Mouse (Mus musculus) frontal cortex, postnatal 25 days (tissue): ENCODE results near the gene Ilf3.
"Not testable (repeated sequence)": the region's sequence is repeated elsewhere in the genome, so short reads cannot be mapped to it uniquely, and the experiment has no call there.

ENCODE experiments used
- DNase-seq, 2 experiments: peaks; one replicate each; pipeline ENCODE4 v3.0.0; 2022; ENCODE audit warnings: low spot score in 2 of 2

Ilf3 gene

DNA sequence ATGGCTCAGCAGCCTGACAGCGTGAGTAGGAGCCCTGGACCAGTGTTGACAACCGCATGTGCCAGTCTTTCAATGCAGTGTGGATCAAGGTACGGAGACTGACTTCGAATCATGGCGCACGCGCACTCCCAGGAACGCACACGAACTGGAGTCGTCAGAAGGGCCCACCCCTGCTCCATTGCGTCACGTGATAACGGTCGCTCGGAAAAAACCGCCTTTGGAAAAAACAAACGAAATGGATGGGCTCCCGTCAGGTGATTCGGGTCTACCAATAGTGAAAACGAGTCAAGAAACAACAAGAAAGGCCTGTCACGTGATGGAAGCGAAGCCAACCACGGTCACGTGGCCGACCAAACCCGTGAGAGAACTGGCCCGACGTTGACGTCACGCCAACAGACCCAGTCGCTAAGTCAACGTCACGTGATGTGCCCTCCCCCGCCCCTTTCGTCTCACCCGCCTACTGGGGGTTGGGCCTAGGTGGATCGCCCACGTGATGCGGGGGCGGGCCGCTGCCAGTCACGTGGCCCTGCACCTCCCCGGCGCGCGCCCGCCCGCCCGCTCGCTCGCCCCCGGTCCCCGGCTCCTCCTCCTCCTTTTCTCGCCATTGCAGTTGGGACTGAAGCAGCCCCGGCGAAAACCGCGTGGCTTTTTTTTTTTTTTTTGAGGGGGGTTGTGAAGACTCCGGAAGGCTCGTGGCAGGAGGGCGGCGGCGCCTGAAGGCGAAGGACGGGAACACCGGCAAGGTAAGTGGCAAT is at the start of gene Ilf3:
Ilf3 (plus strand) TSS at position 515 of the 755 bp plus-strand sequence.
- DNase-seq = peak; percentile 99 to 100

DNA sequence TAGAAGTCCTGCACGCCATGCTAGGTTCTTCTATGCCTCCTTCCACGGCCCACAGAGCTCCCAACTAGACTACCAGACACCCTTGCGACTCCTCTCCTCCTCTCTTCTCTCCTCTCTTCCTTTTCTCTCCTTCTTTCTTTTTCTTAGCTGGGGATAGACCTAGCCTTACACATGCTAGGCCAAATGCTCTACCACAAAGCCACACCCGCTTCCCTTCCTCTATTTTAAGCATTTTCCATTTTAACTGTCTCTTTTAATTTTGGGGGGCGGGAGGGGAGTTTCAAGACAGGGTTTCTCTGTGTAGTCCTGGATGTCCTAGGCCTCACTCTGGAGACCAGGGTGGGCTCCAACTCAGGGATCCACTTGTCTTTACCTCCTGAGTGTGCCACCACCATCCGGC is 48.9 kb upstream of the Ilf3 start:
- no peak for DNase-seq

DNA sequence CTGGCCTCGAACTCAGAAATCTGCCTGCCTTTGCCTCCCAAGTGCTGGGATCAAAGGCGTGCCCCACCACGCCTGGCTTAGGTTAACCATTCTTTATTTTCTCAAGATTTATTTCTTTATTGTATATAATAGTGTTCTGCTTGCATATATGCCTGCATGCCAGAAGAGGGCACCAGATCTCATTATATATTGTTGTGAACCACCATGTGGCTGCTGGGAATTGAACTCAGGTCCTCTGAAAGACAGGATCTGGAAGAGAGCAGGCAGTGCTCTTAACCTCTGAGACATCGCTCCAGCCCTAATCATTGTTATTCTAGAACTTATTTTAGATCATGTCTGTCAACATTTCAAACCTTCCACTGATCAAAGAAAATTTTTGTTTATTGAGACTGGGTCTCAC is 48.2 kb upstream of the Ilf3 start:
- DNase-seq = no peak

DNA sequence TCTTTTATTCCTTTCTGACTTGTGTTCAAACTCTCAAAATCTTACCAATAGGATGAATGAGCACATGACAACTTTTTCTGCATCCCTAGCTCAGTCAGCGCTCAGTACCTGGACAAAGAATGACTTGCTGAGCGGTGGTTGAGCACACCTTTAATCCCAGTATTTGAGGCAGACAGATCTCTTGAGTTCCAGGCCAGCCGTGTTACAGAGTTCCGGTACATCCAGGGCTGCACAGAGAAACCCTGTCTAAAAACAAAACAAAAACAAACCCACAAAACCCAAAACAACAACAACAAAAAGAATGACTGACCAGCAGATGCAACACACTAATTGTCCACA is 47.4 kb upstream of the Ilf3 start:
- DNase-seq = no peak

DNA sequence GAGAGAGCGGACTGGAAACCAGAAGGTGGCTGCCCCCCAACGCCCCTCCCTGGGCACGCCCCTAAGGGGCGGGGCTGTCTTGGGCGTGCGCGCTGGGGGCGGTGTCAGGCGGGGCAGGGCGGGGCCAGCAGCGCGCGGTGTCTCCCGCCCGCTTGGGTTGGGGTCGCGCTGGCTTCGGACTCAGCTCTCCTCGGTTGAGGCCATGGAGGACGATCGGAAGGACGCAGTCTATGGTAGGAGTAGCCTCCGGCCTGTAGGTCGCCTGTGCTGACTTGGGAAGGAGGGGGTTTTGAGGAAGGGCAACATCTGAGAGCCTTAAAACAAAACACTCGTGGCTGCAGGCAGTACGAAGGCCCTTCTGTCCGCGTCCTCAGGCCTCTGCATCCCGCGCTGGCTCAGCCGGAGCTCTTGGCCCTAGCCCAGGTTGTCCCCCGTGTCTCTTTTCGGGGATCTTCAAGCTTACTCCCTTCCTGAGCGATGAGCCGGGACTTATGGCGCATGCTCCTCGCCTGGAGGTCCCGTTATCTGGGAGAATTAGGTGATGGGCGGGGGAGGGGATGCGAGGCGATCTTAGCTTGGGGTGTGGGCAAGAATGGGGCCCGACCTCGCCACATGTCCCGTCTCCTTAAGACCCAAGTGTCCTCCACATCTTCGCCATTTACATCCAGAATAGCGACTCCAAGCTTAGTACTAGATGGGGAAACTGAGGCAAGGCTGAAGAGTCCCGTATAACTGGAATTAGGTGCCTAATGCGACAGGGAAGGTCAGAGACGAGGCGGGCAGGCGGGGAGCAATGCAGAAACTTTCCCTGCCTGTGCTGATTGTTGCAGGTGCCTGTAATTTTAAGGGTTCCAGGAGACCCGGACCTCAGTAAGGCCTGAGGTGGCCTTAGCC is 46.8 kb upstream of the Ilf3 start, which contains the start of gene Slc44a2:
Slc44a2 (plus strand) TSS at position 80 of the 894 bp plus-strand sequence.
- DNase-seq = peak; percentile 42 to 59

DNA sequence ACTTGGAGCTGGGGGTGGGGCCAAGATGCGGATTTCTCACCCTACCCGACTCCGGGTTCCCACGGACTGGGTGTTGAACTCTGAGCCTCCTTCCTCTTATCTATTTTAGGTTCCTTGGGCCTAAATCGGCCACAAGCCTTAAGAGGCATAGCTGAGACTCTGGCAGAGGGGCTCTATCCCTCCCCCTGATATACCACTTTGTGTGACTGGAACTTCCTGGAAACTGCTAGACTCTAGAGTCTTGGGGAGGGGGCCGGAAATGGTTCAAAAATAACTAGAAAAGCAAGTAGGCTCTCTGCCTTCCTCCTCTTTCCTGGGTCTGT is 46.2 kb upstream of the Ilf3 start:
- no peak for DNase-seq

DNA sequence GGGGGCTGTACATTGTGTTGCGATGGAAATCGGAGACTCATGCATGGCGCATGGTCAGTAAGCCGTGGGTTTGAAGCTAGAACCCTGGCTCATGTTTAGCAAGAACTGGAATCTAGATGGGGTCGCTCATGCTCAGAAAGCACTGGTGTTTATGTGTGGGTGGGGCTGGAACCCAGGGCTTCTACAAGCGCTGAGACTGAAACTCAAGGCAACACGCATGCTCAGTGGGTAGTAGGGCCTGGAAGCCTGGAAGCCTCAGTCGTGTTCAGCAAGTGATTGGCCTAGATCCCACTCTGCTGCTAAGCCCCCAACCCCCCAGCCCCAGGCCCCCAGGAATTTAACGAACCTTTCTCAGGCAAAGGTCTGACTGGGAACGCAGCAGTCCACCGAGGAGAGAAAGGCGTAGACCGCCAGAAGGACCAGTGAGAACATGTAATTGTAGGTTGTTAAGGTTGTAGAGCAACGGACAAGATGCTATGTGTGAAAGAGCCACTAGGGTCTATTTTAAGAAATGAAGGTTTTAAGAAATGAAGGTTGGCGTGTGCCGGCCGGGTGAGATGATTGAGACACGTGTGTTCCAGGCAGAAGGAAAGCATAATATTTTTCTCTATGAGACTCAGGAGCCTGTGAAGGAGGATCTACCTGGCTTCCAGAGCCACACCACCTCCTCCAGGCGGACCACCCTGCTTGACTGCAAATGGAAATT is 45.3 kb upstream of the Ilf3 start:
- no peak for DNase-seq

DNA sequence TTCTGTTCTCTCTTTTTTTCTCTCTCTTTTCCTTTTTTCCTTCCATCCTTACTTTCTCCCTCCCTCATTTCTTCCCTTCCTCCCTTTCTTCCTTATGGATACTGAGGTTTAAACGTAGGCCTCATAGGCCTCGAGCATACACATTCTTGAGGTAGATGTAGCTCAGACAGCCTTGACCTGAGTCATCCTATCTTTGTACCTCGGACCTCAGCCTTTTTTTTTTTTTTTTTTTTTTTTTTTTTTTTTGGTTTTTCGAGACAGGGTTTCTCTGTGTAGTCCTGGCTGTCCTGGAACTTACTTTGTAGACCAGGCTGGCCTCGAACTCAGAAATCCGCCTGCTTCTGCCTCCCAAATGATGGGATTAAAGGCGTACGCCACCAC is 44.8 kb upstream of the Ilf3 start:
- DNase-seq = not testable (repeated sequence)

DNA sequence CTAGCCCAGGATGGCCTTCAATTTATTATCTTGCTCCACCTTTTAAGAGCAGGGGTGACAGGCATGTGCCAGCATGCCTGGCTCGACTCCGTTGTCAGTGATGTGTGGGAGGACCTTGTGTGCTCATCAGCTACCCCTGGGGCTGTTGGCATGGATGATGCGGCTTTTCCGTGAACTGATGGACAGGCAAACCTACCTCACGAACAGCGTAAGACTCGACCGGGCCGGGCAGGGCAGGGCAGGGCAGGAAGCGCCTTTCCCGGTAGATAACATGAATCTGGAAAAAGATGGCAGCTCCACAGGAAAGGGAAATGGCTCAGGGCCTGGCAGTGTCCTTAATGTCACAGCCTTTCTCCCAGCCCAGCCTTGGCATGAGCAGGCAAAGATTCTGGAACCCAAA is 43.4 kb upstream of the Ilf3 start:
- DNase-seq = no peak

DNA sequence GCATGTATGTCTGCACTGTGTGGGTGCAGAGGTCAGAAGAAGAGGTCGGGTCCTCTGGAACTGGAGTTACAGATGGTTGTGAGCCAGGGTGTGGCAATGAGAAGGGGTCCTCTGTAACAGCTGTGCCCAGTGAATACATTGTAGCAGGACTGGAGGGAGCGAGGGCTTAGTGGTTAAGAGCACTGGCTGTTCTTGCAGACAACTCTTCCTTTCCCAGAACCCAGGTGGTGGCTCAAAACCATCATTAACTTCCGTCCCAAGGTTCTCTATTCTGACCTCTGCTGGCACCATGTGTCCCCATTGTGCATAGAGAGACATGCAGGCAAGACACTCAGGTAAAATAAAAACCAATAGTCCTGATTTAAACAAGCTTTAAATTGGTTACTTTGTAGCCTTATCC is 40.1 kb upstream of the Ilf3 start:
- DNase-seq = no peak

DNA sequence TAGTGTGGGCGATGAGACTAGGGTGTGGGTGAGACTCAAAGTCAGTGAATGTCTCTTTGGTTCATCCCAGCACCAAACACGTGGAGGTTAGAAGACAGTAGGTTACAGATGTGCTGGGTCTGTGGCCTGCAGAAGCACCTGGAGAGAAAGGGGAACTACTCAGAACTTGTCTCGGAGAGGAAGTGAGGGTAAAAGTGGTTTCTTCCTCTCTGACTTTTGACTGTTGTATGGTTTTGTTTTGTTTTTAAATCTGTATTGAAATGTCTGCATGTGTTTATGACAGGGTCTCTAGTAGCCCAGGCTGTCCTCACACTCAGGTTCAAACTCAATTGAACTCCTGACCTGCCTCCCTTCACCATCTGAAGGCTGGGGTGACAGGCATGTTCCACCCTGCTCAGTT is 39.6 kb upstream of the Ilf3 start:
- no peak for DNase-seq

DNA sequence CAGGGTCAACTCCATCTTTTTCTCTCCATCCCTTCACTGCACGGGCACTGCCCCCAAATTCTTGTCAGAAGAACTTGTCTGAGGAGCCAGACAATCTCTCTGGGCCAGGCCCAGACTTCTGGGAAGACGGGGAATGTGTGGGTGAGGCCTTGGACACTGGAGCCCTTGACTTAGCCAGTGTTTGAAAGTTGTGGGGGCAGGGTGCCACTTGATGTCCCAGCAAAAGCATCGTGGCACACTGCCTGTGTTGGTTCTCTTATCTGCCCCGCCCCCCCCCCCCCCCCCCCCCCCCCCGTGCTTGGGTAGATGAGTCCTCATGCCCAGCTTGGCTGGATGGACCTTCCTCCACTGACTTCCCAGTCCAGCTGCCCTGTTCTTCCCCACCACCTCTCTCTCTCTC is 38.6 kb upstream of the Ilf3 start:
- DNase-seq = no peak

DNA sequence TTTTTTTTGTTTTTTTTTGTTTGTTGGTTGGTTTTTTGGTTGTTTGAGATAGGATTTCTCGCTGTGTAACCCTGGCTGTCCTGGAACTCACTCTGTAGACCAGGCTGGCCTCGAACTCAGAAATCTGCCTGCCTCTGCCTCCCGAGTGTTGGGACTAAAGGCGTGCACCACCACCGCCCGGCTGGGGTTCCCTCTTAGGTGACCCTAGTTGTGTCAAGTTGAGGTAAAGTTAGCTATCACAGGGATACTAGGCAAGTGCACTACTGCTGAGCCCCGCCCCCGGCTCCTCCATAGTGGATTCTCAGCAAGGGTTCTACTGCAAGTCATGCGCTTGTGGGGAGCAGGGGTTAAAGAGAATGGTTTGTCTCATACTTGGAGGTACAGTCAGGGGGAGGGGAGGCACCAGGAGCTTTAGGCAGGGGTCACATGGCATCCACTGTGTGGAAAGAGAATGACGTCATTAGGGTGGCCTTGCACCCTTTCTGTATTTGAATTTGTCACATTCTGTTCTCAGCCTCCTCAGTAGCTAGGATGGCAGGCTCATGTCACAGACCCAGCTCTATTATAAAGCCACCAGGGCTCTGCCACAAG is 37.9 kb upstream of the Ilf3 start:
- no peak for DNase-seq

DNA sequence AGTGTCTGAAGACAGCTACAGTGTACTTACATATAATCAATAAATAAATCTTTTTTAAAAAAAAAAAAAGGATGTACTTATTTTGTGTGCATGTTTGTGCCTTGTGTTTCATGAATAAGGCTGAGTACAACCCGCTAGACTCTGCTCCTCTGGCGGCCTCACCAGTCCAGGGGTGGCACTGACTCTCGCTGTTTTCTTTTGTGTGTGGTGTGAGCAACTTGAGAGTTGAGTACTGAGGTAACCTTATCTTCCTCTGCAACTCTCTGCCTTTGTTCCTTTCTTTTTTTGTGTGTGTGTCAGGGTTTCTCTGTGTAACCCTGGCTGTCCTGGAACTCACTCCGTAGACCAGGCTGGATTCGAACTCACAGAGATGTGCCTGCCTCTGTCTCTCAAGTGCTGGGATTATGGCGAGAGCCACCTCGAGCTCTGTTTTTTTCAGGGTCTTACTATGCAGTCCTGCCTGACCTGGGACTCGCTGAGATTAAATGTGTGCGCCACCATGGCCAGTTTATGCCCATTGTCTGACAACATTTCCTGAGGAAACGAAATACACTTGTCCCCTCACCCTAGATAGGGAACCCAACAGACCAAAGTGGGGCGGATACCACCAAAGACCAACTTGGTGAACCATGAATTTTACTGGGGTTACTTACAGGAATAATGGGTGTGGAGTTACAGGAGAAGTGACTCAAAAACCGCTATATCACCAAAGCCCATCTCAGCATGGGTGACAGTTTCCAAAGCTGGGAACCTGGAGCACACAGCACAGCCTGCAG is 36.1 kb upstream of the Ilf3 start:
- no peak for DNase-seq

DNA sequence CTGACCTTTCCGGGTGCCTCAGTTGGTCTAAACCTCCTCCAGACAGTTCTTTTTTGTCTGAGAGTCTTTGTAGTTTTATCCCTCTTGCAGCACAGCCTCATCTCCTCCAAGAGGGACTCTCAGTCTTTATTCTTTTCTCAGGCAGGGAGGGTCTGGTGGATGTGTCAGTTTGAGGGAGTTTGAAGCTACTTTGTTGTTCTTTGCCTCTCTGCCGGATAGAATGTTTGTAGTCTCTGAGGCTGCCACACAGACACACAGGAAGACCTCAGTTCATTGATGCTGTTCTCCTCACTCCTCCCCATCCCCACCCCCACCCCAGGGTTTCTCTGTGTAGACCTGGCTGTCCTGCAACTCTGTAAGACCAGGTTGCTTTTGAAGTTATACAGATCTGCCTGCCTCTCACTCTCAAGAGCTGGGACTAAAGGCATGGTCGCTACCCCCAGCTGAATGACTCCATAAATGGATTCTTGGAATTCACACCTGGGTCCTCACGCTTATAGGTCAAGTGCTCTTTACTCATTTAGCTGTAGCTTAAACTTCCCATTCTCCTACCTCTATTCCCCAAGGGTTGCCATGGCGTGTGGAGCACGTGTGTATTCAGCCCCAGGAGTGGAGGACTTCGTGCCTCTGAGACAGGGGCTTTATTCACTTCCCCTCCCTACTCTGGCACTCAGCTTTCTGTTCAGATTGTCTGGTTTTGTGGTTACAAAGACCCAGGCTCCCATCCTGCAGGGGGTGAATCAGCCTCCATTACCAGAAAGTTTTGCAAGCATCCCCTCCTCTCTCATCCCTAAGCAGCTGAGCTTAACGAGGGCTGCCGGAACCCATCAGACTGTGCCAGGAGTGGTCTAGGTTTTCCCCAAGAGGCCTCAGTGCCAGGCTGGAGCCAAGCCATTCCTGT is 35.3 kb upstream of the Ilf3 start:
- DNase-seq = no peak

DNA sequence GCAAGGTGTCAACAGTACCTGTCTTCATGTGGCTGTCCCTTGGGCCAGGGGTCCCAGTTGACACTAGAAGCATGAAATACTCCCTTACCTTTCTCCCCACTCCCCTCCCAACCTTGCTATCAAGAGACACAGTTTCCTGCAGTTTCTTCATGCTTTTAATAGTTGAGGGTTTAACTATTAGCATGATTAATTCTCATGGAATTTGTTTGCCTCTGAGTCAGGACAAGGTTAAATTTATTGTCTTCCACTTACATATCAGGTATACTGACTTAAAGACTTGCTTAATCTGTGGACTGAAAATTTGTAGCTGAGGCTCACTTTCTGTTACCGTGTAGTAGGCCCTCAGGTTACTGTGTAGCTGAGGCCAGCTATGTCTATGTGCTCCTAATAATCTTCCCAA is 34.1 kb upstream of the Ilf3 start:
- no peak for DNase-seq

DNA sequence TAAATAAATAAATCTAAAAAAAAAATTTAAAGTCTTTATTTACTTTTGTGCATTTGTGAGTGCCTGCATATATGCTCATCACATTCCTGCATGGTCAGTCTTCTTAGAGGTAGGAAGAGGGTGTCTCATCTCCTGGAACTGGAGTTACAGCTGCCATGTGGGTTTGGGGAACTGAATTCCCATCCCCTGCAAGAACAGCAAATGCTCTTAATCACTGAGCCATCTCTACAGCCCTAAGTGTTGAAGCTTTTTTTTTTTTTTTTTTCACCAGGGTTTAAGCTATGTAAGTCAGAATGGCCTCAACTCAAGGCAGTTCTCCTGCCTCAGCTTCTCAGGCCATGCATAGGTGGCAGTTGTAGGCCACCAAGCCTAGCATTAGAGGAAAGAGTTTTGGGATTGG is 32.9 kb upstream of the Ilf3 start:
- DNase-seq = no peak

DNA sequence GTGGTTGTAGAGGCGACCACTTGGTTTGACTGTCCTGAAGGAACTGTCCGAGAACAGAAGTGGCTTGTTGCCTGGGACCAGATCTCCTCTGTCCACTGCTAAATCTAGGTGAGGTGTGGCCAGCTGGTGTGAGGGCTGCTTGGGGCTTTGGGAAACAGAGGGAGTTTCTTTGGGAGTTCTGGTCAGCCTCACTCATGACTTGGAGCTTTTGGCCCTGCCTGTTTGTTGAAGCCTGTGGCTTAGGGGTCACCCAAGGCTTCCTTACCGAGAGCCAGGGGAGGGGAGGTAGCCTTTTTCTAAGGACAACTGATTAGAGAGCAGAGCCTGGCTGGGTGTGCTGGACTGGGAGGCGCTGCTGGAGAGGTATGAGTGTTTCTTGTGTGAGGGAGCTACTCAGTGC is 32.3 kb upstream of the Ilf3 start:
- no peak for DNase-seq

DNA sequence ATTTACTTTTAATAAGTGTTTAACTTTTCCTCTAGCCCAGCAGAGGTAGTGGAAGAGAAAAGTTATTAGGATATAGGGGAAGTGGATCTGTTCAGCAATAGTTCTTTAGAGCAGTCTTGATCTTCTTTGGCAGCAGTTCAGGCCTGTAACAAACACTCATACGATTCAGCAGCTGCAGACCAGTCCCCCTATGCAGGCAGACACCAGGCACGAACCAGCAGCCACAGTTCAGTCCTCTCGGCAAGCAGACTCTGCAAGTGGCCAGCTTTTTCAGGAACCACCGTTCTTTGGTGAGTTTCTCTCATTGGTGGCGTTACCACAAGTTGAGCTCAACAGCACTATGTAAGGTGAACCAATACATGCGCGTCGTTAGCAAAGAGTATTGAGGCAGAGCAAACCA is 31.2 kb upstream of the Ilf3 start:
- DNase-seq = no peak

DNA sequence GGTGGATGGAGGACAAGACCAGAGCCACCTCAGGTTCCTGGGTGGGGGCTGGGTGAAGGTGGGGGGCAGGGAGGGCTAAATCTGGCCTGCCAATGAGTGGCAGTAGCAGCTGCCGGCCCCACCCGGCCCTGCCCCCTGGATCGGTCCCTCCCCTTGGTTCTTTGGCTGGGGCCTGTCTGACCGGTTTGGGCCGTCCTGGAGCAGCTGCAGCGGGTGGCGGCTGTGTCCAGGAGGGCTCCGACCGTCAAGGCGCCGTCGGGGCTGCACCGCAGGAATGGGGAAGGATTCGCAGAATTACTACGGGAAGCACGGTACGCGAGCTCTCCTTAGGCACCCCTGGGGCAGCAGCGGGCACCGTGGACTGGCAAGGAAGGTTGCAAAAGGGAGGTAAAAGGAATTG is 30.0 kb upstream of the Ilf3 start:
- DNase-seq = no peak

DNA sequence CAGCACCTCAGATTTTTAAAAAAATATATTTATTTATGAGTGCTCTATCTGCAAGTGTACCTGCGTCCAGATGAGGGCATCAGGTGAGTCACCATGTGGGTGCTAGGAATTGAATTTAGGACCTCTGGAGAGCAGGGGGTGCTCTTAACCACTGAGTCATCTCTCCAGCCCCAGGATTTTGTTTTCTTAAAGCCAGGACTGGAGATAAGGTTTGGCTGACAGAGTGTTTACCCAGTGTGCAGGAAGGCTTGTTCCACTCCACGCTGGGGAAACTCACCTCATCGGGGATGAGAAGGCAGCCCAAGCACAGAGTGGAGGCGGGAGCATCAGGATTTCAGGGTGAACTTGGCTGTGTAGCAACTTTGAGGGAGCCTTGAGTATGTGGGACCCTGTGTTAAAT is 27.3 kb upstream of the Ilf3 start:
- DNase-seq = no peak
